Mouse (Mus musculus) limb, embryonic 14.5 days (tissue): ENCODE measurements around the gene Ms4a4a. TPM values are rescaled to one million over a fixed set of nuclear protein-coding genes. Genes with fewer than 3 reads are reported as not detected.

Experiments
- ATAC-seq: fragments of 200-750 bp; cut with Nextera tagmentation; 2 replicates; pipeline ENCODE4 v1.8.0; 2017; ENCODE audit warnings: low read depth, moderate number of reproducible peaks, moderate TSS enrichment; ENCODE audit not compliant: low FRiP score
- DNase-seq: peaks from one replicate; pipeline ENCODE4 v3.0.0-alpha.2; 2015; ENCODE audit warnings: low spot score
- H3K27ac ChIP-seq: fragments of 300-500 bp; sonication (generic); replicated peaks from 2 replicates; pipeline ENCODE4 v1.5.1; 2014; ENCODE audit warnings: low read depth, mild to moderate bottlenecking, low read length, moderate library complexity, mixed read lengths
- H3K27me3 ChIP-seq: fragments of 300-500 bp; sonication (generic); 2 replicates; pipeline ENCODE4 v1.6.1; 2014; ENCODE audit warnings: low read length, mixed read lengths; ENCODE audit not compliant: control insufficient read depth, insufficient read depth
- H3K36me3 ChIP-seq: fragments of 300-500 bp; sonication (generic); 2 replicates; pipeline ENCODE4 v1.6.1; 2014; ENCODE audit warnings: mild to moderate bottlenecking, low read length, moderate library complexity, mixed read lengths; ENCODE audit not compliant: control insufficient read depth, insufficient read depth
- H3K4me1 ChIP-seq: fragments of 300-500 bp; sonication (generic); 2 replicates; pipeline ENCODE4 v1.6.1; 2014; ENCODE audit warnings: antibody characterized with exemption, low read length, mixed read lengths; ENCODE audit not compliant: control insufficient read depth, insufficient read depth
- H3K4me2 ChIP-seq: fragments of 300-500 bp; sonication (generic); replicated peaks from 2 replicates; pipeline ENCODE4 v1.6.1; 2014; ENCODE audit warnings: low read depth, mild to moderate bottlenecking, low read length, moderate library complexity; ENCODE audit not compliant: severe bottlenecking
- H3K4me3 ChIP-seq: fragments of 300-500 bp; sonication (generic); replicated peaks from 2 replicates; pipeline ENCODE4 v1.5.1; 2014; ENCODE audit warnings: low read length
- H3K9ac ChIP-seq: fragments of 300-500 bp; sonication (generic); 2 replicates; pipeline ENCODE4 v1.6.1; 2014; ENCODE audit warnings: mild to moderate bottlenecking, low read depth, low read length, moderate library complexity; ENCODE audit not compliant: severe bottlenecking
- H3K9me3 ChIP-seq: fragments of 300-500 bp; sonication (generic); 2 replicates; pipeline ENCODE4 v1.6.1; 2016; ENCODE audit warnings: low read length; ENCODE audit not compliant: control insufficient read depth
- POLR2A ChIP-seq: fragments of 200-500 bp; IDR thresholded peaks from 2 replicates; pipeline ENCODE4 v1.8.0; 2012; ENCODE audit warnings: inconsistent platforms, mild to moderate bottlenecking, moderate library complexity, borderline replicate concordance; ENCODE audit not compliant: insufficient read depth, insufficient read length; ENCODE audit errors: extremely low read depth
- WGBS: fragments of 180-500 bp; shearing (Covaris S2); extraction: QIAGEN DNeasy Blood & Tissue Kit; methylation state at CpG from one replicate; pipeline ENCODE4 v1.1.7; 2014; 5-methylcytosine and 5-hydroxymethylcytosine counted together
- polyA plus RNA-seq, 2 experiments: library from polyadenylated mRNA; depleted of rRNA in 1 of 2; stranded (reverse) in 1 of 2; unstranded in 1 of 2; fragments of >200 nt; fragmentation: Nextera tagmentation in 1 of 2; extraction: Ambion mirVana in 1 of 2; gene quantifications; 2 replicates each; pipeline versions ENCODE4 v1.2.1 to v1.2.3; 2012 to 2014

The Ms4a4a gene
- polyA plus RNA-seq, 2 experiments, result 1.9 to 3.3 TPM

DNA sequence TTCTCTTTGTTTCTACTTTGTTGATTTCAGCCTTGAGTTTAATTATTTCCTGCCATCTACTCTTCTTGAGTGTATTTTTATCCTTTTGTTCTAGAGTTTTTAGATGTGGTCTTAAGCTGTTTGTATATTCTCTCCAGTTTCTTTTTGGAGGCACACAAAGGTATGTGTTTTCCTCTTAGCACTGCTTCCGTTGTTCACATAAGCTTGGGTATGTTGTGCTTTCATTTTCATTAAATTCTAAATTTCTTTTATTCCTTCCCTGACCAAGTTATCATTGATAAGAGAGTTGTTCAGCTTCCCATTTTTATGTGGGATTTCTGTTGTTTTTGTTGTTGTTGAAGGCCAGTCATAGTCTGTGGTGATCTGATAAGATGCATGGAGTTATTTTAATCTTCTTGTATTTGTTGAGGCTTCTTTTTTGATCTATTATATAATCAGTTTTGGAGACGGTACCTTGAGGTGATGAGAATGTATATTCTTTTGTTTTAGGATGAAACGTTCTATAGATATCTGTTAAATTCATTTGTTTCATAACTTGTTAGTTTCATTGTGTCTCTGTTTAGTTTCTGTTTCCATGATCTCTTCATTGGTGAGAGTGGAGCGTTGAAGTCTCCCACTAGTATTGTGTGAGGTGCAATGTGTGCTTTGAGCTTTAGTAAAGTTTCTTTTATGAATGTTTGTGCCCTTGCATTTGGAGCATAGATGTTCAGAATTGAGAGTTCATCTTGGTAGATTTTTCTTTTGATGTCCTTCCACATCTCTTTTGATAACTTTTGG is 59.9 kb downstream of the Ms4a4a start:
- Histone ChIP-seq H3K9me3 (no peaks in the 10 kb centered on the region), H3K36me3 (no peaks in the 10 kb centered on the region), H3K4me1 (no peaks in the 10 kb centered on the region), H3K9ac (no peak overlapping the region), H3K27ac (no peak overlapping the region), H3K4me3 (no peak overlapping the region), H3K4me2 (no peak overlapping the region), H3K27me3 (no peaks in the 10 kb centered on the region)
- 88% methylated on average over 4 of the region's 4 CpGs for WGBS
- DNase-seq (no peak), ATAC-seq (no peak)
- TF ChIP-seq POLR2A, result no peak

Other genes starting within 250 kb of the Ms4a4a start
- not detected in 2 replicates for gene 1700017D01Rik, start 244.6 kb upstream of the Ms4a4a start, polyA plus RNA-seq (2012; rRNA removed)
- not detected in 2 replicates for gene 1700017D01Rik, start 244.6 kb upstream of the Ms4a4a start, polyA plus RNA-seq (2014; fragmentation: Nextera tagmentation; extraction: Ambion mirVana)
- gene 1700025F22Rik, start 210.2 kb upstream of the Ms4a4a start, polyA plus RNA-seq (2012; rRNA removed), result not detected in 2 replicates
- gene 1700025F22Rik, start 210.2 kb upstream of the Ms4a4a start, polyA plus RNA-seq (2014; fragmentation: Nextera tagmentation; extraction: Ambion mirVana), result not detected in 2 replicates
- gene Ms4a13, start 178.8 kb upstream of the Ms4a4a start, polyA plus RNA-seq (2012; rRNA removed), result not detected in 2 replicates
- gene Ms4a13, start 178.8 kb upstream of the Ms4a4a start, polyA plus RNA-seq (2014; fragmentation: Nextera tagmentation; extraction: Ambion mirVana), result not detected in 2 replicates
- gene Ms4a12, start 143.1 kb upstream of the Ms4a4a start, polyA plus RNA-seq (2012; rRNA removed), result not detected in 2 replicates
- not detected in 2 replicates for gene Ms4a12, start 143.1 kb upstream of the Ms4a4a start, polyA plus RNA-seq (2014; fragmentation: Nextera tagmentation; extraction: Ambion mirVana)
- not detected in 2 replicates for gene Ms4a1, start 109.3 kb upstream of the Ms4a4a start, polyA plus RNA-seq (2012; rRNA removed)
- gene Ms4a1, start 109.3 kb upstream of the Ms4a4a start, polyA plus RNA-seq (2014; fragmentation: Nextera tagmentation; extraction: Ambion mirVana), result not detected in 2 replicates
- not detected in 2 replicates for gene Ms4a5, start 91.7 kb upstream of the Ms4a4a start, polyA plus RNA-seq (2012; rRNA removed)
- not detected in 2 replicates for gene Ms4a5, start 91.7 kb upstream of the Ms4a4a start, polyA plus RNA-seq (2014; fragmentation: Nextera tagmentation; extraction: Ambion mirVana)
- 0.35 and 0.41 TPM in 2 replicates for gene Ms4a14, start 61.1 kb upstream of the Ms4a4a start, polyA plus RNA-seq (2012; rRNA removed)
- gene Ms4a14, start 61.1 kb upstream of the Ms4a4a start, polyA plus RNA-seq (2014; fragmentation: Nextera tagmentation; extraction: Ambion mirVana), result 0.10 and 0.11 TPM in 2 replicates
- 4.6 and 5.7 TPM in 2 replicates for gene Ms4a7, start 39.4 kb upstream of the Ms4a4a start, polyA plus RNA-seq (2012; rRNA removed)
- gene Ms4a7, start 39.4 kb upstream of the Ms4a4a start, polyA plus RNA-seq (2014; fragmentation: Nextera tagmentation; extraction: Ambion mirVana), result 11.2 and 12.3 TPM in 2 replicates
- 0.49 and 0.60 TPM in 2 replicates for gene Ms4a4c, start 29.2 kb downstream of the Ms4a4a start, polyA plus RNA-seq (2012; rRNA removed)
- gene Ms4a4c, start 29.2 kb downstream of the Ms4a4a start, polyA plus RNA-seq (2014; fragmentation: Nextera tagmentation; extraction: Ambion mirVana), result 0.69 and 2.2 TPM in 2 replicates
- 0.06 TPM in 1 of 2 replicates, not detected in the other for gene Ms4a4b, start 68.0 kb downstream of the Ms4a4a start, polyA plus RNA-seq (2012; rRNA removed)
- gene Ms4a4b, start 68.0 kb downstream of the Ms4a4a start, polyA plus RNA-seq (2014; fragmentation: Nextera tagmentation; extraction: Ambion mirVana), result 0.19 and 0.26 TPM in 2 replicates
- gene Ms4a6c, start 93.8 kb downstream of the Ms4a4a start, polyA plus RNA-seq (2012; rRNA removed), result 4.2 and 7.2 TPM in 2 replicates
- gene Ms4a6c, start 93.8 kb downstream of the Ms4a4a start, polyA plus RNA-seq (2014; fragmentation: Nextera tagmentation; extraction: Ambion mirVana), result 6.8 and 9.4 TPM in 2 replicates
- gene Gm8369, start 110.4 kb downstream of the Ms4a4a start, polyA plus RNA-seq (2012; rRNA removed), result 0.11 and 0.33 TPM in 2 replicates
- not detected in 2 replicates for gene Gm8369, start 110.4 kb downstream of the Ms4a4a start, polyA plus RNA-seq (2014; fragmentation: Nextera tagmentation; extraction: Ambion mirVana)
- 6.0 and 6.9 TPM in 2 replicates for gene Ms4a6b, start 141.0 kb downstream of the Ms4a4a start, polyA plus RNA-seq (2012; rRNA removed)
- gene Ms4a6b, start 141.0 kb downstream of the Ms4a4a start, polyA plus RNA-seq (2014; fragmentation: Nextera tagmentation; extraction: Ambion mirVana), result 9.4 and 10.0 TPM in 2 replicates
- gene Ms4a4d, start 161.3 kb downstream of the Ms4a4a start, polyA plus RNA-seq (2012; rRNA removed), result 0.83 and 0.97 TPM in 2 replicates
- gene Ms4a4d, start 161.3 kb downstream of the Ms4a4a start, polyA plus RNA-seq (2014; fragmentation: Nextera tagmentation; extraction: Ambion mirVana), result 2.1 and 2.2 TPM in 2 replicates
- gene Ms4a6d, start 229.3 kb downstream of the Ms4a4a start, polyA plus RNA-seq (2012; rRNA removed), result 5.3 and 5.4 TPM in 2 replicates
- 7.4 TPM in 2 replicates for gene Ms4a6d, start 229.3 kb downstream of the Ms4a4a start, polyA plus RNA-seq (2014; fragmentation: Nextera tagmentation; extraction: Ambion mirVana)
- 0.99 and 1.5 TPM in 2 replicates for gene Ms4a2, start 248.2 kb downstream of the Ms4a4a start, polyA plus RNA-seq (2012; rRNA removed)
- 1.8 and 1.9 TPM in 2 replicates for gene Ms4a2, start 248.2 kb downstream of the Ms4a4a start, polyA plus RNA-seq (2014; fragmentation: Nextera tagmentation; extraction: Ambion mirVana)